Mouse (Mus musculus): ENCODE measurements around the gene Actr6.
"Not testable (repeated sequence)": the region's sequence is repeated elsewhere in the genome, so short reads cannot be mapped to it uniquely, and the experiment has no call there.

Gene Actr6

GRCm38 (mm10) chr10:89738395-89738794, 6.3 kb upstream of the Actr6 start:
- no peak for DNase-seq (ENCODE audit: low read depth, low spot score)

- no peak for DNase-seq (ENCODE audit: low read depth, low spot score)
Measured at GRCm38 (mm10) chr10:89737887-89738286, 5.8 kb upstream of the Actr6 start.

- DNase-seq (ENCODE audit: low read depth, low spot score): no peak
Measured at GRCm38 (mm10) chr10:89737092-89737491, 5.0 kb upstream of the Actr6 start.

GRCm38 (mm10) chr10:89731341-89731740, 754 bp downstream of the Actr6 start:
- DNase-seq (ENCODE audit: low read depth, low spot score): peak; percentile 60

- no peak for DNase-seq (ENCODE audit: low read depth, low spot score)
Measured at GRCm38 (mm10) chr10:89730386-89730785, 1.7 kb downstream of the Actr6 start.

- DNase-seq (ENCODE audit: low read depth, low spot score): no peak
Measured at GRCm38 (mm10) chr10:89722247-89723195, 9.6 kb downstream of the Actr6 start.

- DNase-seq (ENCODE audit: low read depth, low spot score): no peak
Measured at GRCm38 (mm10) chr10:89720796-89721195, 11.3 kb downstream of the Actr6 start.

- DNase-seq (ENCODE audit: low read depth, low spot score): no peak
Measured at GRCm38 (mm10) chr10:89720252-89720651, 11.8 kb downstream of the Actr6 start.

- no peak for DNase-seq (ENCODE audit: low read depth, low spot score)
Measured at GRCm38 (mm10) chr10:89714910-89715309, 17.2 kb downstream of the Actr6 start.

GRCm38 (mm10) chr10:89708720-89709119, 23.4 kb downstream of the Actr6 start:
- DNase-seq (ENCODE audit: low read depth, low spot score): peak; percentile 48

GRCm38 (mm10) chr10:89707397-89707796, 24.7 kb downstream of the Actr6 start:
- no peak for DNase-seq (ENCODE audit: low read depth, low spot score)

- DNase-seq (ENCODE audit: low read depth, low spot score): peak; percentile 39
Measured at GRCm38 (mm10) chr10:89703042-89703441, 29.1 kb downstream of the Actr6 start.

GRCm38 (mm10) chr10:89697956-89698355, 34.1 kb downstream of the Actr6 start:
- DNase-seq (ENCODE audit: low read depth, low spot score): no peak

- DNase-seq (ENCODE audit: low read depth, low spot score): not testable (repeated sequence)
Measured at GRCm38 (mm10) chr10:89696270-89696669, 35.8 kb downstream of the Actr6 start.

- no peak for DNase-seq (ENCODE audit: low read depth, low spot score)
Measured at GRCm38 (mm10) chr10:89695194-89695911, 36.7 kb downstream of the Actr6 start.

GRCm38 (mm10) chr10:89690021-89690420, 42.1 kb downstream of the Actr6 start:
- DNase-seq (ENCODE audit: low read depth, low spot score): no peak

GRCm38 (mm10) chr10:89687455-89687854, 44.6 kb downstream of the Actr6 start:
- DNase-seq (ENCODE audit: low read depth, low spot score): no peak

- peak; percentile 93 for DNase-seq (ENCODE audit: low read depth, low spot score)
Measured at GRCm38 (mm10) chr10:89686139-89686808, 45.8 kb downstream of the Actr6 start, which contains the start of gene Scyl2. TSS of gene Scyl2 (minus strand) at chr10:89686285.

GRCm38 (mm10) chr10:89685391-89686138, 46.5 kb downstream of the Actr6 start:
- no peak for DNase-seq (ENCODE audit: low read depth, low spot score)

- DNase-seq (ENCODE audit: low read depth, low spot score): peak; percentile 62
Measured at GRCm38 (mm10) chr10:89682961-89683360, 49.1 kb downstream of the Actr6 start.

GRCm38 (mm10) chr10:89682157-89682556, 49.9 kb downstream of the Actr6 start:
- DNase-seq (ENCODE audit: low read depth, low spot score): no peak

All from ES-CJ7 (cell line).